In the genomic region with DNA sequence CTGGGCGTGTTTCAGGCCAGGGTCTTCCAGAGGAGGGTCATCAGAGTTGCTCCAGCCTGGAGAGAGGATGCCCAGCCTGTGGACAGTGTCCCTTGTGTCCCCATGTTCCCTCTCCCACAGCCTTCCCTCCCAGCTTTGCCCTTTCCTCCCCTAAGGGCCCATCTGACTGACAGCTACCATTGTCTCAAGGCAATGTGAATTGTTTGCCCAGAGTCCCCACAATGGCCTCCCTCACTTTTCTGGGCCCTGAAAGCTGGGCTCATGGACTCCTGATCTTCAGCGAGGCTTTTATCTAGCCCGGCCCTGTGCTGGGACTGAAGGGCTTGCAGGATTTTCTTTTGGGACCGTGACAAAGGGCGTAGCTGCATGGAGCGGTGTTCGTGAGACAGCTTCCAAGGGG, we compare ENCODE assay signal across 23 mouse cellular contexts. TPM values are rescaled to one million over a fixed set of nuclear protein-coding genes. Genes with fewer than 3 reads are reported as not detected.
A peak's percentile ranks its signal among the peaks of the same experiment; 100 is the strongest.
DNase-seq lines count a peak whose midpoint lies in the region; ATAC-seq lines count a peak whose summit lies in the region.
"Had no signal": no experiment of that assay in that cellular context is flagged by ENCODE, and none has a peak within 500 bp of the region (broad histone marks: within the 10 kb centered on the region; RNA-seq: fewer than 3 reads in every experiment).

No protein-coding gene starts in this region.

- peaks cover 36% of the 10 kb centered on the region for H3K4me1 ChIP-seq in heart, embryonic 10.5 days
- no peaks in the 10 kb centered on the region for H3K4me1 ChIP-seq in heart, embryonic 11.5 days (ENCODE audit: control insufficient read depth, insufficient read depth, low read length)
- peaks cover 68% of the 10 kb centered on the region for H3K4me1 ChIP-seq in embryonic facial prominence, embryonic 10.5 days
- H3K4me1 ChIP-seq in hindbrain, embryonic 11.5 days (replicated peaks; ENCODE audit: control insufficient read depth, insufficient read depth, low read length) = peaks cover 14% of the 10 kb centered on the region
- H3K4me1 ChIP-seq in midbrain, embryonic 13.5 days (replicated peaks) = peaks cover 90% of the 10 kb centered on the region
- H3K4me1 ChIP-seq in intestine, embryonic 16.5 days (ENCODE audit: control insufficient read depth, insufficient read depth, low read length) = no peaks in the 10 kb centered on the region

- H3K4me3 ChIP-seq in heart, embryonic 10.5 days = no peak overlapping the region
- no peak overlapping the region for H3K4me3 ChIP-seq in heart, embryonic 11.5 days (ENCODE audit: low read depth, low read length)
- no peak overlapping the region for H3K4me3 ChIP-seq in embryonic facial prominence, embryonic 10.5 days
- H3K4me3 ChIP-seq in hindbrain, embryonic 11.5 days (ENCODE audit: low read depth, low read length) = no peak overlapping the region
- no peak overlapping the region for H3K4me3 ChIP-seq in midbrain, embryonic 13.5 days (replicated peaks)
- H3K4me3 ChIP-seq in intestine, embryonic 16.5 days (ENCODE audit: low read length) = no peak overlapping the region
- H3K4me3 ChIP-seq: embryonic facial prominence, embryonic 15.5 days; intestine, embryonic 15.5 days; left cerebral cortex, adult 2 months; liver, embryonic 12.5 days had no signal

- peaks cover 14% of the 10 kb centered on the region; the same call in 1 of the 2 replicates for H3K27me3 ChIP-seq in heart, embryonic 10.5 days (ENCODE audit: insufficient read depth, poor library complexity, severe bottlenecking)
- H3K27me3 ChIP-seq in heart, embryonic 11.5 days (ENCODE audit: control insufficient read depth, insufficient read depth, low read length) = peaks cover 4% of the 10 kb centered on the region; the same call in 1 of the 2 replicates
- no peaks in the 10 kb centered on the region for H3K27me3 ChIP-seq in embryonic facial prominence, embryonic 10.5 days (replicated peaks; ENCODE audit: low read depth, poor library complexity, severe bottlenecking)
- H3K27me3 ChIP-seq in hindbrain, embryonic 11.5 days (ENCODE audit: control insufficient read depth, insufficient read depth, low read length) = no peaks in the 10 kb centered on the region
- H3K27me3 ChIP-seq in midbrain, embryonic 13.5 days = no peaks in the 10 kb centered on the region
- H3K27me3 ChIP-seq in intestine, embryonic 16.5 days (replicated peaks; ENCODE audit: control insufficient read depth, insufficient read depth, low read length) = no peaks in the 10 kb centered on the region
- H3K27me3 ChIP-seq: embryonic facial prominence, embryonic 15.5 days; intestine, embryonic 15.5 days had no signal

- H3K4me2 ChIP-seq in heart, embryonic 11.5 days = no peak overlapping the region
- H3K4me2 ChIP-seq in hindbrain, embryonic 11.5 days (replicated peaks; ENCODE audit: low read depth, low read length) = no peak overlapping the region; the same call in 1 of the 2 replicates
- no peak overlapping the region; the same call in 1 of the 2 replicates for H3K4me2 ChIP-seq in midbrain, embryonic 13.5 days (replicated peaks)
- no peak overlapping the region for H3K4me2 ChIP-seq in intestine, embryonic 16.5 days (ENCODE audit: low read depth, low read length)
- H3K4me2 ChIP-seq: embryonic facial prominence, embryonic 15.5 days; intestine, embryonic 15.5 days; liver, embryonic 12.5 days; lung, embryonic 14.5 days had no signal

- DNase-seq in heart, embryonic 10.5 days (ENCODE audit: low spot score) = no peak
- peak; percentile 45 for DNase-seq in embryonic facial prominence, embryonic 10.5 days (ENCODE audit: low spot score)
- DNase-seq in hindbrain, embryonic 11.5 days (ENCODE audit: low spot score) = peak; percentile 69
- DNase-seq in adrenal gland, postnatal 14 days = no peak
- DNase-seq in heart, adult 9 months (ENCODE audit: low spot score in 2 of 2) = no peak
- DNase-seq: adrenal gland, adult 2 months; cerebellum, adult 11-12 months; cerebellum, postnatal 36 days; gastrocnemius, postnatal 25 days; heart, postnatal 14 days; kidney, postnatal 10 days; lung, embryonic 14.5 days; thymus, adult 2 months had no signal

- H3K27ac ChIP-seq in heart, embryonic 10.5 days = 0 out of 2 replicates have a peak overlapping the region, but pooled peaks have one; percentile 11
- H3K27ac ChIP-seq in heart, embryonic 11.5 days (ENCODE audit: low read depth, low read length) = no peak overlapping the region
- H3K27ac ChIP-seq in embryonic facial prominence, embryonic 10.5 days (replicated peaks) = peak overlapping the region; percentile 54; the same call in 1 of the 2 replicates
- peak overlapping the region; percentile 80 for H3K27ac ChIP-seq in hindbrain, embryonic 11.5 days (ENCODE audit: low read depth, low read length)
- peak overlapping the region; percentile 77 for H3K27ac ChIP-seq in midbrain, embryonic 13.5 days
- H3K27ac ChIP-seq in intestine, embryonic 16.5 days (ENCODE audit: low read length) = no peak overlapping the region
- H3K27ac ChIP-seq: embryonic facial prominence, embryonic 15.5 days; intestine, embryonic 15.5 days; left cerebral cortex, adult 2 months; liver, embryonic 12.5 days; macrophage had no signal

- 69% methylated on average over 7 of the region's 7 CpGs for WGBS in heart, embryonic 10.5 days
- 75% methylated on average over 7 of the region's 7 CpGs for WGBS in heart, embryonic 11.5 days (ENCODE audit: insufficient replicate concordance)
- 38% methylated on average over 7 of the region's 7 CpGs for WGBS in embryonic facial prominence, embryonic 10.5 days
- 32% methylated on average over 7 of the region's 7 CpGs for WGBS in hindbrain, embryonic 11.5 days
- 18% methylated on average over 7 of the region's 7 CpGs for WGBS in midbrain, embryonic 13.5 days
- 71% methylated on average over 7 of the region's 7 CpGs for WGBS in intestine, embryonic 16.5 days

- peaks cover 5% of the 10 kb centered on the region for H3K36me3 ChIP-seq in heart, embryonic 10.5 days
- 0 out of 2 replicates have a peak, but pooled peaks cover 2% of the 10 kb centered on the region for H3K36me3 ChIP-seq in heart, embryonic 11.5 days (ENCODE audit: control insufficient read depth, insufficient read depth, low read length)
- H3K36me3 ChIP-seq in embryonic facial prominence, embryonic 10.5 days (replicated peaks) = peaks cover 98% of the 10 kb centered on the region
- H3K36me3 ChIP-seq in hindbrain, embryonic 11.5 days (ENCODE audit: control insufficient read depth, insufficient read depth, low read length) = 0 out of 2 replicates have a peak, but pooled peaks cover 7% of the 10 kb centered on the region
- peaks cover 50% of the 10 kb centered on the region for H3K36me3 ChIP-seq in midbrain, embryonic 13.5 days
- H3K36me3 ChIP-seq in intestine, embryonic 16.5 days (ENCODE audit: control insufficient read depth, insufficient read depth, low read length) = no peaks in the 10 kb centered on the region
- H3K36me3 ChIP-seq: intestine, embryonic 15.5 days; liver, embryonic 12.5 days had no signal

- H3K9me3 ChIP-seq in heart, embryonic 10.5 days = no peaks in the 10 kb centered on the region
- no peaks in the 10 kb centered on the region for H3K9me3 ChIP-seq in heart, embryonic 11.5 days (replicated peaks; ENCODE audit: control insufficient read depth, low read length)
- H3K9me3 ChIP-seq in embryonic facial prominence, embryonic 10.5 days = no peaks in the 10 kb centered on the region
- H3K9me3 ChIP-seq in hindbrain, embryonic 11.5 days (ENCODE audit: control insufficient read depth, low read length) = no peaks in the 10 kb centered on the region
- no peaks in the 10 kb centered on the region for H3K9me3 ChIP-seq in midbrain, embryonic 13.5 days
- H3K9me3 ChIP-seq in intestine, embryonic 16.5 days (ENCODE audit: control insufficient read depth, low read length) = no peaks in the 10 kb centered on the region
- H3K9me3 ChIP-seq: embryonic facial prominence, embryonic 15.5 days; intestine, embryonic 15.5 days; liver, embryonic 12.5 days had no signal

- no peak for ATAC-seq in heart, embryonic 11.5 days (replicated peaks; ENCODE audit: insufficient number of reproducible peaks, low FRiP score, low TSS enrichment)
- peak; percentile 66 for ATAC-seq in hindbrain, embryonic 11.5 days (ENCODE audit: low FRiP score)
- peak; percentile 29; the same call in 1 of the 2 replicates for ATAC-seq in midbrain, embryonic 13.5 days
- no peak for ATAC-seq in intestine, embryonic 16.5 days
- ATAC-seq: intestine, embryonic 15.5 days; liver, embryonic 12.5 days had no signal

- H3K9ac ChIP-seq in heart, embryonic 11.5 days (ENCODE audit: low read depth, low read length) = no peak overlapping the region
- H3K9ac ChIP-seq in hindbrain, embryonic 11.5 days (ENCODE audit: low read depth, low read length) = no peak overlapping the region
- H3K9ac ChIP-seq in midbrain, embryonic 13.5 days (replicated peaks) = 0 out of 2 replicates have a peak overlapping the region, but pooled peaks have one; percentile 4
- no peak overlapping the region for H3K9ac ChIP-seq in intestine, embryonic 16.5 days (ENCODE audit: low read depth, low read length)
- H3K9ac ChIP-seq: embryonic facial prominence, embryonic 15.5 days; intestine, embryonic 15.5 days; liver, embryonic 12.5 days; lung, embryonic 14.5 days had no signal

RNA-seq across cellular contexts. Expression of gene Mn1, which starts 29.5 kb away (rescaled TPM):
- 6.4 and 7.7 TPM in 2 replicates for polyA plus RNA-seq in heart, embryonic 10.5 days (2016; fragmentation: Nextera tagmentation; extraction: Ambion mirVana)
- polyA plus RNA-seq in heart, embryonic 11.5 days (2014; fragmentation: Nextera tagmentation; extraction: Ambion mirVana) = 6.6 and 7.1 TPM in 2 replicates
- polyA plus RNA-seq in embryonic facial prominence, embryonic 10.5 days (2016; fragmentation: Nextera tagmentation; extraction: Ambion mirVana) = 44.3 and 49.5 TPM in 2 replicates
- polyA plus RNA-seq in hindbrain, embryonic 11.5 days (2014; fragmentation: Nextera tagmentation; extraction: Ambion mirVana) = 41.9 and 42.5 TPM in 2 replicates
- polyA plus RNA-seq in midbrain, embryonic 13.5 days (2015; fragmentation: Nextera tagmentation; extraction: Ambion mirVana) = 60.2 and 73.1 TPM in 2 replicates
- 4.6 and 5.1 TPM in 2 replicates for total RNA-seq in adrenal gland, postnatal 14 days (2021)
- polyA plus RNA-seq in intestine, embryonic 16.5 days (2015; fragmentation: Nextera tagmentation; extraction: Ambion mirVana) = 7.2 and 7.4 TPM in 2 replicates
- total RNA-seq: MEL; neutrophil, adult 5-6 weeks had no signal
- polyA plus RNA-seq: macrophage had no signal

Comparison
In these comparisons a context has a peak if more than half of its experiments do, and no peak if none do; other contexts are left out.
1. H3K27ac ChIP-seq: peak in heart, embryonic 10.5 days (single experiment), embryonic facial prominence, embryonic 10.5 days (single experiment), hindbrain, embryonic 11.5 days (single experiment) and midbrain, embryonic 13.5 days (single experiment); none in heart, embryonic 11.5 days (single experiment) and intestine, embryonic 16.5 days (single experiment).
2. DNase-seq: peak in embryonic facial prominence, embryonic 10.5 days (single experiment) and hindbrain, embryonic 11.5 days (single experiment); none in heart, embryonic 10.5 days (single experiment), adrenal gland, postnatal 14 days (single experiment) and heart, adult 9 months (0 of 2).
3. ATAC-seq: peak in hindbrain, embryonic 11.5 days (single experiment) and midbrain, embryonic 13.5 days (single experiment); none in heart, embryonic 11.5 days (single experiment) and intestine, embryonic 16.5 days (single experiment).